Mouse (Mus musculus) frontal cortex, postnatal 36 days (tissue): ENCODE data around the gene Ube2dnl1.

ENCODE experiments used
- DNase-seq, 2 experiments: peaks; one replicate each; pipeline ENCODE4 v3.0.0; 2022; ENCODE audit warnings: low spot score in 2 of 2

Gene Ube2dnl1

GRCm38 (mm10) chrX:114904712-114905111 lies at the start of gene Ube2dnl1:
Gene Ube2dnl1, plus strand, starts transcription at chrX:114905012.
- DNase-seq: no peak

GRCm38 (mm10) chrX:114895489-114895888 lies 9.3 kb upstream of the Ube2dnl1 start:
- DNase-seq: no peak

GRCm38 (mm10) chrX:114897506-114897905 lies 7.3 kb upstream of the Ube2dnl1 start:
- no peak for DNase-seq

- DNase-seq: no peak
These were observed 1.4 kb upstream of the Ube2dnl1 start for GRCm38 (mm10) chrX:114903391-114903790.

GRCm38 (mm10) chrX:114907282-114907681 lies 2.5 kb downstream of the Ube2dnl1 start, which contains the start of gene Ube2dnl2:
Gene Ube2dnl2, plus strand, starts transcription at chrX:114907582.
- DNase-seq: no peak

GRCm38 (mm10) chrX:114955066-114955465 lies 50.3 kb downstream of the Ube2dnl1 start:
- no peak for DNase-seq
